Mouse (Mus musculus) frontal cortex, postnatal 10 days (tissue): Measurements from ENCODE around the gene Polr2f.

Experiments
- DNase-seq, 2 experiments: peaks; one replicate each; pipeline ENCODE4 v3.0.0; 2022; ENCODE audit warnings: low spot score in 2 of 2, mixed read lengths in 1 of 2

The Polr2f gene

DNA sequence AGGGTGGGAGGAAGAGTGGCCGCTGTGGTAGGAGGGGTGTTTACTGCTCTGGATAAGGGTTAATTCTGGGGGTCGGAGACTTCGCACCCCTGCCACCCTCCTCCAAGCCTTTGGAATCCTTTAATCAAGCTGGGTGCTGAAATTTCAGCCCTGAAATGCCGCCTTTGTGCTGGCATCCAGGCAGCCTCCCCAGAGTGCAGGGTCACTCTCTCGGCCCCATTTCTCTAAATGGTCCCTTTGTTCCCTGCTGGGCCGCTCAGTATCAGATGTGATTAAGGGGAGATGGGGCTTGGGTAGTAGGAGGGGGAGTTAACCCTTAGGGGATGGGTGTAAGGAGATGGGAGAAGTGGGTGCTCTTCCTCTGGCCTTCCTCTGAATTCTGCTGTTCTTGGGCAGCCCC is 11.9 kb downstream of the Polr2f start:
- DNase-seq: no peak

DNA sequence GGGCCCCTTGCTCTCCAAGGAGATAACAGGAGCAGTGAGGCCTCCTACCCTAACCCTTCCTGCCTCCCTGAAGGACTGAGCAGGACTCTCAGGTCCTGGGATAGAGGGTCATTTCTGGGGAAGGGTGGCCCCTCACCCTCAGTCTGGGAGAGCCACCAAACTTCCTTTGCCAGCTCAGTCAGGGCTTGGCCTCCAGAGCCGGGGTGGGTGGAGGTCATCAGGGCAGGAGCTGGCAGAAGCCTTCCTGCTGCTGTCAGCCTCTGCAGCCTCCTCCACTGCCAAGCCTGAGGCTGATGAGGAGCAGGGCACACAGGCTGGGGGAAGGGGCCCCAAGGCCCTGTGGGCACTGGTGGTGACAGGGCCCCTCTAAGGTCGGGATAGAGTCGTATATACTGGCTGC is 14.8 kb downstream of the Polr2f start:
- no peak for DNase-seq

DNA sequence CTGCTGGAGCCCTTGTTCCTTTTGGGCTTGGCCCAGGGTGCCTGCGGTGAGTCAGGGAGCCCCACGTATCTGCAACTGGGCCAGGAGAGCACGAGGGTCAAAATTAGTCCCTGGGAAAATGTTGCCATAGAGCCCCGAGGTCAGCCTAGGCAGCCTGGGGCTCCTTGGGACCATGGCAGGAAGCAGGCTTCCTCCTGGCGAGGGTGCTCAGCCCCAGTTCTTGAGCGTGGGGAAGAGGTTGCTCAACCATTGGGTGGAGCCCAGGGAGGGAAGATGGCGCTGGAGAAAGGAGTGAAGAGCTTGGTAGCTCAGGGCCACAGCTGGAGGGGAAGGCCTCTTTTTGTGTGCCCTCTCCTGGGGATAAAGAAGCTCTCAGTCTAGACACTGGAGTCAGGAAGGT is 21.5 kb downstream of the Polr2f start:
- no peak for DNase-seq

DNA sequence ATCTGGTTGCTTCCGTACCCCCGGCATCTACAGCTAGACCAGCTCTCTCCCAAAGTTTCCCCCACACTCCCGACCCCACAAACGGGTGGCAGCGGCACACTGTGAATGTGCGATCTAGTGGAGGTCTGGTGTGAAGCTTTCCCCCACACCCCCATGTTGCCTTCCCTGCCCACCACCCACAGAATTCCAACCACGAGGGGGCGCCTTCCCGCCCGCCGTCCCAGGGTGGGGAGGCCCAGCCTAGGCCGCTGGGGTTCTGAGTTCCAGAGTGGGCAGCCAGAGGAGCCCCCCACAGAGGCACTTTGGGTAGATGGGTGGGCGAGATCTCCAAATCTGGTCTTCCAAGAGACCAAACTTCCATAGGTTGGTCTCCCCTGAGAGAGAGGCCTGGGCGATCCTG is 22.0 kb downstream of the Polr2f start:
- DNase-seq: no peak

DNA sequence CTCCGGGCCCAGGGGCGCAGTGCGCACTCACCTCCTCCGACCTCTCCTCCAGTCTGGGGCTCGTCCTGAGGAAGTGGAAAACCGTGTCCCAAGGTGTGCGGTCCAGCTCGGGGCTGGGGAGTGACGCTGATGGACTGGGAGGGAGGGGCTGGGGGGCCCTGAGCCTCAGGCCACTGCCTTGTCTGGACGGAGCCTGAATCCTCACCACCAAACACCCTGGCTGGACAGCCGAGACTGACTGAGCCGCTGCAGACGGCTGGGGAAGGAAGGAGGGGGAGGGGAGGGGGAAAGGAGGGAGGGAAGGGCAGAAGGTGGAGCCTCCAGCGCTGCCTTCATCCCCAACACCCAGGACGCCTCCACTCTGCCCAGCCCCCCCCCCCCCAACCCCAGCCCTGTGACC is 23.4 kb downstream of the Polr2f start:
- DNase-seq: no peak

DNA sequence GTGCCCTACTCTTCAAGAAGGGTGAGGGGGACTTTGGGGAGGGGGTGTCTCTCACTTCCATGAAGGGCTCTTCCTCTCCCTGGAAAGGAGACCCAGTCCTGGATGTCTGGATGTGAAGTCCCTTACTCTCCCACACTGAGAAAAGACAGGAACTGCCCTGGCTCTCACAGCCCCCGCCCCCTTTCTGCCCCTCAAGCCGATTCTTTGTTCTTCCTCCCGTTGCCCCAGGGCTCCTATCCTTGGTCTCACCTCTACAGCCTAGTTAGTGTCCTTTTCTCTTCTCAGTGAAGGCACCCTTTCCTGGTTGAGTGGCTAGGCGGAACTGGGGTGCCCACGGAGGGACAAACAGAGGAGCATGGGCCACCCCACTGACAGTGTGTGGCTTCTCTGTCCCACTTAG is 24.3 kb downstream of the Polr2f start, which contains the start of gene Sox10:
Gene Sox10 (minus strand): TSS at position 101 of the 400 bp plus-strand sequence.
- no peak for DNase-seq

DNA sequence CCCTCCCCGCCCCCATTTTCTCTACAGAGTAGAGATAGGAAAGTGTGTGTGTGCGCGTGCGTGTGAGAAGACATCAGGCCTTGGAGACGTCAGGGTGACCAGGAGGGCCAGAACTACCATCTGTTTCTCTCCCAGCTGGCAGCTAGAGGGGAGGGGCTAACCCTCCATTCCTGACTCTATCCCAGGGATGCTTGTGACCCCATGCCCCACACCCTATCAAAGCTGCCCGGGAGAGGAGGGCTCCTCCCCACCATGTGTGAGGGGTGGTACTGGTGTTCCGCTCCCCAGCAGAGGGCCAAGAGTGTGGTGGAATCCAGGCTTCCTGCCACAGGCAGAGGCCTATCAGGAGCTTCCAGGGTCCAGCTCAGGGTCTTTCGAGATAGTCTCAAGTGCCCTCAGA is 25.9 kb downstream of the Polr2f start:
- DNase-seq: peak in 1 of 2 experiments; percentile 35

DNA sequence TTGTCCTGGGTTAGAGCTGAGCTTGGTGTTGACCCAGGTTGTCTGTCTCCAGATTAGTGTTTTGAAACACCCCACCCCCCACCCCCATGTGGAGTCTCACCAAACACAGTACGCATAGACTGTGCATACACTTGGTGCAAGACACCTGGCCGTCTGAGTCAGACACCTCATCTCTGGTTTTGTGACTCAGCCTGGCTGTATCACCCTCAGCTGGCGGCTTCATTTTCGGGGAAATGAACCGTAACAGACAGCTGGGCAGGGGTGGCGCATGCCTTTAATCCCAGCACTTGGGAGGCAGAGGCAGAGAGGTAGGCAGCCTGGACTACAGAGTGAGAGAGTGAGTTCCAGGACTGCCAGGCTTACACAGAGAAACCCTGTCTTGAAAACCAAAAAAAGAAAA is 36.1 kb downstream of the Polr2f start:
- DNase-seq: no peak

DNA sequence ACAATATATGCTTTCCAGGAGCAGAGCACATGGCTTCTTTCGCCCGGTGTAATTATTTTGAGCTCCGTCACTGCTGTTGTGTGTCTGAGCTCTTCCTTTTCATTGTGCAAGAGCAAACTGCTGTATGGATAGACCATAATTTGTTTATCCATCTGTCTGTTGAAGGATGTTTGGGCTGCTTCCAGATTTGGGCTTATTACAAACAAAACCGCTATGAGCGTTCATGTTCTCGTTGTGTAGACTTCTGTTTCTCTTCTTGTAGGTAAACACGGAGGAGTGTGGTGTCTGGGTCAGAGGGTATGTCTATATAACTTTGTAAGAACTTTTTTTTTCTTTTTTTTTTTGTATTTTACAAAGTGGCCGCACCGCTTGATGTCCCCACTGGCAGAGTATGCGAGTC is 44.4 kb downstream of the Polr2f start:
- no peak for DNase-seq

DNA sequence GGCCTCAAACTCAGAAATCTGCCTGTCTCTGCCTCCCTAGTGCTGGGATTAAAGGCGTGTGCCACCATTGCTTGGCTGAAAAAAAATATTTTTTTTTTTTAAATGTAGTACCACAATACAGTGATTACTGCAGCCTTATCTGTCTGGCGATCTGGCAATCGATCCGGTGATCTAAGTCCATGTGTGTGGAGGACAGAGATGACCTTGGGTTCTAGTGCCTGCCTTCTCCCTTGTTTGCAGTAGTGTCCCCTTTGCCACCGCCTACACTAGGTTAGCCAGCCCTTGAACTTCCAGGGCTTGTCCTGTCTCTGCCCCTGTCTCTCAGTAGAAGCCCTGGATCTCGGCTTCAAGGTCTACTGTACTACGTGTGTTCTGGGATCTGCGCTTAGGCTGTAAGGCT is 47.0 kb downstream of the Polr2f start:
- DNase-seq: no peak

DNA sequence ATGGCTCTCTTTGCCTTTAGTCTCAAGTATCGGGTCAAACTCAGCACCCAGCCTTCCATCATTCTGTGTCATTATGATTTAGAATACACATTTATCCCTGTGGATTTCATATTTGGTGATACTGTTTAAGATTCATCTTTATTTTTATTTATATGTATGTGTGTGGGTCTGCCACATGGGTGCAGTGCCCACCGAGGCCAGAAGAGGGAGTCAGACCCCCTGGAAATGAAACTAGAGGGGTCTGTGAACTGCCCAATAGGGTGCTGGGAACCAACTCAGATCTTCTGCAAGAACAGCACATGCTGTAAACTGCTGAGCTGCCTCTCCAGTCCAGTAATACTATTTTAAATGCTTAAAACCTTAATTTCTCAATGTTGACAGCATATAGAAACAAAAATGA is 50.6 kb downstream of the Polr2f start:
- DNase-seq: no peak

DNA sequence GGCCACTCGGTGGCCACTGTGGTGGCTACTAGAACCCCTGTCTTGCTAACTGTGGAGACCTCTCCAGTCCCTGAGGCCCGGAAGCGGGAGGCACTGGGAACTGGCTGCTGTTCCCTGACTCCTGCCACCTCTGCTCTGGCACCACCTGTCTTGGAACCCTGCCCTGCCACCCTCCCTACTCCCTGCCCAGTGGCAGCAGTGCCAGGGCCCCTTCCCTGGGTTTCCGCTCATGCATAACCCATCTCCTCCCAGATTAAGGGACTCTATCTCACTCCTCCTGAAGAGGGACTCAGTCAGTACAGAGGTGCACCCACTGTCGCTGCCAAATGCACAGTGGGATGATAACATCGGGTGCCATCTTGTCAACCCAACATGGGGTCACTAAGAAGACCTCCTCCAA is 51.6 kb downstream of the Polr2f start:
- no peak for DNase-seq

DNA sequence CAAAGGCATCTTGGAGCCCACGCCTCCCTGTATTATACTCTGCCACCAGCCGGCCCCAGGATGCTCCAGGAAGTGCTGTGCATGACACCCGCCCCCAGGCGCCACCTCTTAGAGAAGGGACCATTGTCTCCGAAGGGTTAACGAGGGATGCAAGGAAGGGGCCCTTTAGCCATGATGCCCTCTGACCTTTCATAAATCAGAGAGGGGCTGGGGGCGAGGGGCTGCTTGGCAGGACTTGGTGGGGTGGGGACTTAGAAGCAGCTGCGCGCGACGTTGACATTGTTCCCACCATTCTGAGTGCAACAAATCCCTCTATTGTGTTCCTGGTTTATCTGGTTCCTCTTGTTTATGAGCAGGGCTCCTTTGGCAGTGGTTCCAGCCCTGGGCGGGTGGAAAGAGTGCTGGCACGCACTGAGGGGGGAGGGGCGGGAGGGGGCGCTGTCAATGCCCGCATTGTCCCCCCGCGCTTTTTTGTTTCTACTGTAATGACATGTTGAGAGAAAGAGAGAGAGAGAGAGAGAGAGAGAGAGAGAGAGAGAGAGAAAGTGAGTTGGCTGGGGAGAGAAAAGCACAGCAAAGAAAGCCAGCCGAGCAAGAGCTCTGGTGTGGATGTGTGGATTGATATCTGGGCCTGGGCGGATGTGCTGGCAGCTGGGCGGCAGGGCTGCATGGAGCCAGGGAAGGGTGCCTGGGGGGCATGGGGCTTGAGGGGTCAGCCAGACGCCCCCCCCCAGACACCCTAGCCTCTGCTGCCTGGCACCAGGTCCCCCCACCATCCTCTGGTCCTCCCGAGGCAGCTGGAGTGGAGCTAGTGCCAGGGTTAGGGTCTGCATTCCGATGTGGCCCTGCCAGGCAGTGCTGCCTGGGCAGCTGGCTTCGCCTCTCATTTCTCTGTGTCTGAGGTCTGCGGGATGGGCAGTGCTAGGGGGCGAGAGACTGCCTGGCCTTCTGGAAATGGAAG is 52.4 kb downstream of the Polr2f start:
- DNase-seq: peak; percentile 47 to 51

DNA sequence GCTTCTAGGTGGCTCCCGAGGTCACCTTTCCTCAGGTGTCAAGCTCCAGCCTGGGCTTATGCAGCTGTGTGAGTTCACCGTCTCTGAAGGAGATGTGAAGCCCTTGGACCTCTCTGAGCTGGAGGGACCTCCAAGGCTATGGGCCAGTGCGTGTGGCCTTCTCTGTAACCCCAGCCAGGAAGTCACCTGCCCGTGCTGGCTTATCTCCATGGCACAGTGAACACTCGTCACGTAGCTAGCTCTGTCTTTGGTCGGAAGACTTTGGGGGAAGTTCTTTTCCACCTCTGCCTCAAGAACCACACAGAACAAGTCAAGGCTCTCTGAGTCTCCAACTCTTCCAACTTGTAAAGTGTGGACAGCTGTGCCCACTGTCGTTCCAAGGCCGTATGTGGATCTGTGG is 53.2 kb downstream of the Polr2f start:
- no peak for DNase-seq

DNA sequence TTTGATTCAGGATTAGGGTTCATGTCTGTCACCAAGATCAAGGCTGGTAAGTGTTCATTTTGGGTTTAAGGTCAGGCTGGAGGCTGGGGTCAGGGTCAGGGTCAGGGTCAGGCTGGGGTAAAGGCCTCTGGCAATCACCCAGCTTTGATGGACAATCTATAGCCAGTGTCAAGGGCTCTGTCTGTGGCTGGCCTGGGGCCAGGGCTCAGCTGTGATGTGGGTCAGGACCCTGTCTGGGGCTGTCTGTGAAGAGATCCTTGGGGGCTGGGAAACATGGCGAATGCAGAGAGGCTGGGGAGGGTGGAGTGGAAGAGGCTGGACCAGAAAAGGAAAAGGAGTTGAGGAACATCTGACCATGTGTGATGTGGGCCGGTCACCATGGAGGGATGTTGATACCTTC is 54.1 kb downstream of the Polr2f start:
- DNase-seq: no peak

DNA sequence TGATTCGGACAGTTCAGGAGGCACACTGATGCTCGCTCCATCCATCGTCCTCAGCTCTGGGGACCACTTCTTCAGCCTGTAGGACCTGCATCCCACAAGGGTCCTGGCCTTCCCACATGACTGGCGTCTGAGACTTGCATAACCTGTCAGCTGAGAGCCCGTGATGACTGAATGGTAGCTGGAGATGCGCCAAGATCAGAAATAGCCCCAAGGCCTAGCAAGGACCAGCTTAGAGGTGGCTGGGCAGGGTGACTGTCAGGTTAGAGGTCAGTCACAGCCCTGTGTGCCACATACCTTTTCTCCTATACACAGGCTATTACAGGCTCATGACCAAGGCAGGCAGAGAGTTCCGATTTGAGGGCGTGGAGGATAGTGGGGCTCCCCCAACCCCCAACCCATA is 54.7 kb downstream of the Polr2f start:
- no peak for DNase-seq

DNA sequence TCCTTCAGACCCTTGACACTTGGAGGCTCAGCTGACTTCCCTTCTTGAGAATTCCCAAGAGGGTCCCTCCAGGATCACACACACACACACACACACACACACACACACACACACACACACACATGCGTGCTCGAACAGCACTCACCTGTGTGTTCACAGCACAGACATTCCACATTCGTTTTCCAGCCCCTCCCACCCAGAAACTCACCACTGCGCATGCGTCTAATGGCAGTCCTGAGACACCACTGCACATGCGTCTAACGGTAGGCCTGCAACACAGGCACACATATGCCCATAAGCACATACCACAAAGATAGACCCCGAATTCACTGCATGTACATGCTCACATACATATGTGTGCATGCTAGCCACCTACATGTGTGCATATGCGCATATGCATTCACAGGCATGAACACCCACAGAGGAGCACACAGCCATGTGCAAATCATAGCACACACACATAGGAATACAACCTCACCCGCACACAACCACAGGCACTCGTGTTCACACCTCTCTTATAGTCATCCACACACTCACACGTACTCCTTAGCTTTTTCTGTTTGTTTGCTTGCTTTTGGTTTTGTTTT is 58.7 kb downstream of the Polr2f start:
- DNase-seq: no peak
